22 mouse cellular contexts compared by ENCODE assay signal in genomic region chr4:53452457-53452856, GRCm38 (mm10). TPM values are rescaled to one million over a fixed set of nuclear protein-coding genes. Genes with fewer than 3 reads are reported as not detected.
DNase-seq lines count a peak whose midpoint lies in the region; ATAC-seq and TF ChIP-seq lines count a peak whose summit lies in the region.
"Had no signal": no experiment of that assay in that cellular context is flagged by ENCODE, and none has a peak within 500 bp of the region (broad histone marks: within the 10 kb centered on the region; RNA-seq: fewer than 3 reads in every experiment).

No protein-coding gene starts in this region.

- H3K27ac ChIP-seq in heart, embryonic 12.5 days (ENCODE audit: poor library complexity, severe bottlenecking): peak overlapping the region; percentile 79
- H3K27ac ChIP-seq in layer of hippocampus, adult 2 months: peak overlapping the region; percentile 39; the same call in 1 of the 2 replicates
- peak overlapping the region; percentile 57 for H3K27ac ChIP-seq in intestine, embryonic 15.5 days
- no peak overlapping the region for H3K27ac ChIP-seq in lung, postnatal 0 days (ENCODE audit: low read length)
- H3K27ac ChIP-seq: hindbrain, embryonic 10.5 days; hindbrain, embryonic 15.5 days; limb, embryonic 13.5 days; lung, embryonic 15.5 days; neural tube, embryonic 12.5 days had no signal

- no peak overlapping the region for H3K9ac ChIP-seq in heart, embryonic 12.5 days
- no peak overlapping the region for H3K9ac ChIP-seq in intestine, embryonic 15.5 days
- H3K9ac ChIP-seq in lung, postnatal 0 days (replicated peaks; ENCODE audit: low read depth): no peak overlapping the region
- H3K9ac ChIP-seq: hindbrain, embryonic 15.5 days; limb, embryonic 13.5 days; lung, embryonic 15.5 days; neural tube, embryonic 12.5 days had no signal

- H3K4me1 ChIP-seq in heart, embryonic 12.5 days (replicated peaks): peaks cover 45% of the 10 kb centered on the region
- H3K4me1 ChIP-seq in intestine, embryonic 15.5 days (replicated peaks): peaks cover 15% of the 10 kb centered on the region
- no peaks in the 10 kb centered on the region; the same call in 1 of the 2 replicates for H3K4me1 ChIP-seq in lung, postnatal 0 days (ENCODE audit: insufficient read depth, low read depth, low read length)

- H3K9me3 ChIP-seq in heart, embryonic 12.5 days (replicated peaks): no peaks in the 10 kb centered on the region
- no peaks in the 10 kb centered on the region for H3K9me3 ChIP-seq in intestine, embryonic 15.5 days
- no peaks in the 10 kb centered on the region for H3K9me3 ChIP-seq in lung, postnatal 0 days (ENCODE audit: low read length)
- H3K9me3 ChIP-seq: hindbrain, embryonic 10.5 days; hindbrain, embryonic 15.5 days; limb, embryonic 13.5 days; lung, embryonic 15.5 days; neural tube, embryonic 12.5 days had no signal

- no peak for ATAC-seq in heart, embryonic 12.5 days (ENCODE audit: insufficient number of reproducible peaks, low FRiP score)
- peak; percentile 70 for ATAC-seq in intestine, embryonic 15.5 days
- no peak for ATAC-seq in lung, postnatal 0 days
- ATAC-seq: activated CD4-positive, CD25-positive, alpha-beta regulatory T cell, adult 4 months; CD4-positive, CD25-positive, alpha-beta regulatory T cell, adult 4 months; forebrain, embryonic 14.5 days; midbrain, embryonic 16.5 days had no signal

- TF ChIP-seq EP300 in lung, postnatal 0 days (IDR thresholded peaks at IDR 0.05): no peak

- WGBS in heart, embryonic 12.5 days: 29% methylated on average over 1 of the region's 1 CpGs
- 47% methylated on average over 1 of the region's 1 CpGs for WGBS in intestine, embryonic 15.5 days
- WGBS in lung, postnatal 0 days: 69% methylated on average over 1 of the region's 1 CpGs

- no peak for DNase-seq in heart, postnatal 10 days
- no peak for DNase-seq in layer of hippocampus, adult 2 months (ENCODE audit: low spot score in 2 of 2)
- no peak for DNase-seq in layer of hippocampus, postnatal 36 days
- no peak for DNase-seq in adrenal gland, postnatal 10 days
- no peak for DNase-seq in lung, postnatal 0 days (ENCODE audit: low spot score)
- DNase-seq: cerebellum, adult 8-10 months; kidney, adult 11 months; kidney, postnatal 25 days; right cerebral cortex, adult 18-20 months had no signal

- no peak overlapping the region for H3K4me3 ChIP-seq in heart, embryonic 12.5 days
- no peak overlapping the region for H3K4me3 ChIP-seq in layer of hippocampus, adult 2 months
- no peak overlapping the region for H3K4me3 ChIP-seq in intestine, embryonic 15.5 days (replicated peaks)
- no peak overlapping the region for H3K4me3 ChIP-seq in lung, postnatal 0 days (ENCODE audit: low read depth, low read length)
- H3K4me3 ChIP-seq: hindbrain, embryonic 10.5 days; hindbrain, embryonic 15.5 days; limb, embryonic 13.5 days; lung, embryonic 15.5 days; neural tube, embryonic 12.5 days had no signal

- no peaks in the 10 kb centered on the region for H3K27me3 ChIP-seq in heart, embryonic 12.5 days (replicated peaks)
- H3K27me3 ChIP-seq in intestine, embryonic 15.5 days (replicated peaks): no peaks in the 10 kb centered on the region
- no peaks in the 10 kb centered on the region for H3K27me3 ChIP-seq in lung, postnatal 0 days (replicated peaks; ENCODE audit: insufficient read depth, low read length)
- H3K27me3 ChIP-seq: hindbrain, embryonic 15.5 days; limb, embryonic 13.5 days; lung, embryonic 15.5 days; neural tube, embryonic 12.5 days had no signal

- intact Hi-C loops in heart, postnatal 10 days (cut with DNase I): loop anchor here (5.0 kb wide), 1 partner anchor 70 kb away; no protein-coding TSS in a partner anchor

- no peaks in the 10 kb centered on the region for H3K36me3 ChIP-seq in heart, embryonic 12.5 days
- H3K36me3 ChIP-seq in intestine, embryonic 15.5 days: no peaks in the 10 kb centered on the region
- H3K36me3 ChIP-seq in lung, postnatal 0 days (ENCODE audit: insufficient read depth, low read length): no peaks in the 10 kb centered on the region
- H3K36me3 ChIP-seq: hindbrain, embryonic 10.5 days; hindbrain, embryonic 15.5 days; limb, embryonic 13.5 days; lung, embryonic 15.5 days; neural tube, embryonic 12.5 days had no signal

- H3K4me2 ChIP-seq in heart, embryonic 12.5 days: no peak overlapping the region
- peak overlapping the region; percentile 14; the same call in 1 of the 2 replicates for H3K4me2 ChIP-seq in intestine, embryonic 15.5 days (replicated peaks)
- no peak overlapping the region for H3K4me2 ChIP-seq in lung, postnatal 0 days (replicated peaks; ENCODE audit: low read depth, low read length)
- H3K4me2 ChIP-seq: hindbrain, embryonic 15.5 days; limb, embryonic 13.5 days; liver, embryonic 11.5 days; lung, embryonic 15.5 days; midbrain, embryonic 11.5 days; neural tube, embryonic 12.5 days had no signal

- TF ChIP-seq CTCF in layer of hippocampus, adult 2 months (conservative IDR thresholded peaks at IDR 0.05): no peak
- TF ChIP-seq CTCF in lung, postnatal 0 days (IDR thresholded peaks at IDR 0.05): no peak

RNA-seq across cellular contexts. Expression of gene Slc44a1, which starts 12.2 kb away (rescaled TPM):
- 28.7 and 30.2 TPM in 2 replicates for polyA plus RNA-seq in heart, embryonic 12.5 days (2016; fragmentation: Nextera tagmentation; extraction: Ambion mirVana)
- total RNA-seq in heart, postnatal 10 days (2021): 10 to 100 TPM; 51.4 to 53.0 TPM
- total RNA-seq in layer of hippocampus, adult 2 months (2021): 10 to 100 TPM; 75.0 to 78.4 TPM
- total RNA-seq in layer of hippocampus, postnatal 36 days (2021): 10 to 100 TPM; 83.8 to 91.3 TPM
- polyA plus RNA-seq in intestine, embryonic 15.5 days (2015; fragmentation: Nextera tagmentation; extraction: Ambion mirVana): 51.6 and 56.3 TPM in 2 replicates
- 10 to 100 TPM; 69.5 to 75.8 TPM for total RNA-seq in adrenal gland, postnatal 10 days (2021)
- polyA plus RNA-seq in lung, postnatal 0 days (2015; fragmentation: Nextera tagmentation; extraction: Ambion mirVana): 30.4 and 31.7 TPM in 2 replicates
